Mouse (Mus musculus): ENCODE results near the gene Apoa2. TPM values are rescaled to one million over a fixed set of nuclear protein-coding genes. Genes with fewer than 3 reads are reported as not detected.
"Not testable (repeated sequence)": the region's sequence is repeated elsewhere in the genome, so short reads cannot be mapped to it uniquely, and the experiment has no call there.

The Apoa2 gene
- total RNA-seq, 2 experiments from 2014 or later: 2.2 to 3.1 TPM

DNA sequence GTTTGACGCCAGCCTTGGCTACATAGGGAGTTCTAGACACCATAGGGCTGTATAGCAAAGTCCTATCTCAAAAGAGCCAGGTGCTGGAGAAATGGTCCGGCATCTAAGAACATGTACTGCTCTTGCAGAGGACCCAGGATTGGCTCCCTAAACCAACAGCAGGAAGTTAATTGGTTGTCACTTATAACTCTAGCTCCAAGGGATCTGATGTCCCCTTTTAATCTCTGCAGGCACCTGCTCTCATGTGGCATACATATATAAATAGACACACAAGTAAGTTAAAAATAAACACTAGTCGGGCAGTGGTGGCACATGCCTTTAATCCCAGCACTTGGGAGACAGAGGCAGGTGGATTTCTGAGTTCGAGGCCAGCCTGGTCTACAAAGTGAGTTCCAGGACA is 10.9 kb downstream of the Apoa2 start:
- no peak for DNase-seq (ENCODE audit: low spot score in 2 of 2)

DNA sequence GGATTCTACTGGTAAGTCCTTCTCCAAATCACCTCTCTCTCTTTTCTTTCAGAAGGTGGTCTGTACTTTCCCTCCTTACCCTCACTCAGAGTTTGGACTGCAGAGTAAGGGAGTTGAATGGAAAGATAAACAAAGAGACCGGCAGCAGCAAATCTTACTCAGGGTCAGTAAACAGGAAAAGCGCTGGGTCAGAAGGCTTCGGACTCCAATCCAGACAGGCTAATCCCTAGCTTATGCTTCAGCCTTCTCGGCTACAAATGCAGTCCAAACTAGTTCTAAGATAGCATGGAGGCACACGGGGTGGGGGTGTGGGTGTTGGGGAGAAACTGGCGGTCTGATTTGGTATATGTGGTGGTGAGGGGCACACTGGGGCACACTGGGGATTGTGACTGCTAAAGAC is 12.6 kb downstream of the Apoa2 start:
- DNase-seq (ENCODE audit: low spot score in 2 of 2): no peak

DNA sequence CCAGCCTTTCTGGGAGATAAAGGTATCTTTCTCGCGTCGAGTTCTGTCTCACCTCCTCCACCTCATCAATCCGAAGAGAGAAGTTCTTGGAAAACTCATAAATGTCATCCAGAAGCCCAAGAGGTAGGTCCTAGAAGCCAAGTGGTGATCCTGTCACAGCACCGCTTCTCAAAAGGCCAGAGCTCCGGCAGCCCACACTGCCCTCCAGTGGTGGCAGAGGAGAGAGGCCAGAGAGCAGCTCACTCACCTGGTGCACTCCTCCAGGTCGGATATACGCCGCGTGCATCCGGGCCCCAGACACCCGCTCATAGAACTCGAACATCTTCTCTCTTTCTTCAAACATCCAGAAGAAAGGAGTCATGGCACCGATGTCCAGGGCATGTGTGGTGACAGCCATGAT is 13.6 kb downstream of the Apoa2 start:
- DNase-seq (ENCODE audit: low spot score in 2 of 2): no peak

DNA sequence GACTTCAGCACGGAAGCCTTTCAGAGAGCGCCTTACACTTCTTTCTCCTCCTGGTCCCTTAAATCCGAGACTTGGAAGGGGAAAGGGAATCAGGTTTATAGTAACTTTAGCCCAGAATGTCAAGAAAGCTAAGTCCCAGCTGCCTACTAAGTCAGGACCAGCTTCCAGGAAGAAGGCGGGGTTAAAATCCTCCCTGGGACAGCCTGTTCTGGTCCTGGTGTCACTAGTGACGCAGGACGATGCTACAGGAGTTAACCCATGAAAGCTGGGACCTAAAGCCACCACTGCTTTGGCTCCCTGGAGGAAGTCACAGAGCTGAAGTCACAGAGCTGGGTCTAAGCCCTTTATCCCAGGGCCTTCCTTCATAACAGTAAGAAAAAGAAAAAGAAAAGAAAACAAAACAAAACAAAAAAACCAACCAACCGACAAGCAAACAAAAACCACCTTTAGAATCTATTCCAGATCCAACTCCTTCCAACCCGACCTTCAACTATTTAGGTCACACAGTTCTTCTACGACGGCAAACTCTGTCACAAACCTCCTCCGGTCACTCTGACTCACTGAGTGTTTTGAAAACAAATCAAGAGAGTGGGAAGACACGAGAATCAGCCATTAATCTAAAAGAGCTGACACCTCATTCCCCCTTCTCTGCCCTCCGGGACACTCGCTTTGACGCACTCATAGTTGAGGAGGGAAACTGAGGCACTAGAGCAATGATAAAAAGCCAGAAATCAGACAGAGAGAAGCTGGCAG is 15.3 kb downstream of the Apoa2 start:
- DNase-seq (ENCODE audit: low spot score in 2 of 2): no peak

DNA sequence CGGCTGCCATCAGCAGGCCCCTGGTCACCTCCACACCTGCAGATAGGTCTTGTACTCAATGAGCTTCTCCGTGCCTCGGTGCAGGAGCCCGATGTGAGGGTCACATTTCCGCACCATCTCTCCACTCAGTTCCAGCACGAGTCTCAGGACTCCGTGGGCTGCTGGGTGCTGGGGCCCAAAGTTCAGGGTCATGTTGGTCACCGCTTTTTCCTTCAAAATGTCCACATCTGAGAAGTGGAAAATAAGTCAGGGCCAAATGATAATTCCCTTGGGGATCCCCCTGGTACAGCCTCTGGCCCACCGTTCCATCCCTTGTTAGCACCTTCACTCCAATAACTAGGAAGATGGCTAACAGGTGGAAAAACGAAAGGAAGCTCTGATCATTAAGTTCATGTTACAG is 16.1 kb downstream of the Apoa2 start:
- no peak for DNase-seq (ENCODE audit: low spot score in 2 of 2)

DNA sequence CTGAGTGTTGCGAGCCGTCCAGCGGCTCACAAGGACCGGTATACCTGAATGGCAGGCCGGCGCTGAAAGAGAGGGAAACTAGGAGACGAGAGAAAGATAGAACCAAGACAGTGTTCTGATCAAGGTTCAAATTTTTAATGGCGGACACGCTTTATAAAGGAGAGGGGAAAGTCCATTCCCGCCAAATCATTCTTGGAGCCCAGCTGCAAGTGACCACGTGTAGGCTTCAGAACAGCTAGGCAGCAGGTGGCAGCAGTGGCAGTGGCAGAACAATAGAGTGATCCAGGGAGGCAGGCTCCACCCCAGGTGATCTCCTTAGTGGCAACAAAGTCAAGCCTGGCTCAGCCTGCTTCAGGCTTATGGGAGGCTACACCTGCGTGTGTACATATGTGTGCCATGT is 17.1 kb downstream of the Apoa2 start:
- DNase-seq (ENCODE audit: low spot score in 2 of 2): not testable (repeated sequence)

DNA sequence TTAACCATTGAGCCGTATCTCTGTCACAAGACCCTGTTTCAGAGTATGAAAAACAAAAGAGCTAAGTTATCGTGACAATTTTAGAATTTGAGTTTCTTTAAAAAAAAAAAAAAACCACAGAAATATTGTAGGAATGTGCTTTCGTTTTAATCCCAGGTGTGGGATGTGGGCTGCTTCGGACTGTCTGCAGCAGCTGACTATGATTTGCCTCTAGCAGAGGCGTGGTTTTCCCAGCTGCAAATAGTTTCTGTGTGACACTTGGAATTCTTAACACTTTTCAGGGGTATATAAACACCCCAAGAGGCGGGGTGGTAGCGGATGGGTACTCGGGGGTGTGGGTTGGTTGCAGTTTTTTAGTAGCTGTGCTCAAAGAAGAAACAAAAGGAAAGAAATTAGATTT is 20.5 kb downstream of the Apoa2 start:
- no peak for DNase-seq (ENCODE audit: low spot score in 2 of 2)

DNA sequence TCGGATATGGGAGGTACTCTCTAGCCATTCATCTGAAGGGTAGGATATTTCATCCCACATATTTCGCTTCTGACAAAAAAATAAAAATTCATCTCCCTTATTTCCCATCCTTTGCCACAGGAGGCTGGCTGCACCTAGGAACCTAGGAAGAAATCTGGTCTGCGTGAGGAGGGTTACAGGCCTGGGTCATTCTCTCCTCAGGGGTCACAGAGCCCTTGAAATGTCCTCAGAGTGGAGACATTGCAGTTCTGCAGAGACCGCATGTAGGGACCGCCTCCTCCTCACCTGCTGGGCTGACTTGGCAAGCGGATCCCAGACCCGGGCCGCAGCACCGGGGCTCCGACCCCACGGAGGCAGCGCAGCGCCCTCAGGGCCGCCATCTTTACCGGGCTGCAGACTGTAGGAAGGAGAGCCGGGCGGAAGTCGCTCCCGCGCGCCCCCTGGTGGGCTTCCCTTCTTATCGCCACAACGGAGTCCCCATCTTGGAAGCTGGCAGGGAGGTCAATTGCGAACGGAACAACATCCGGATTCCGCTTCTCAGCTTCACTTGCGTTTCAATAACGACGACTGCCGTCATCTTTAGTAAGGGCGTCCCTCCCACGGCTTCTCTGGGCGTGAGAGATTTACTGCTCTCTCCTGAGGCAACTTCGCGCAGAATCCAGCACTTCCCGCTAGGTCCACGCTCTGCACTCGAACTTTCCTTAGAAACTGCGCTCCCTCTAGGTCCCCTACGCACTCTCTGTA is 22.0 kb downstream of the Apoa2 start:
- peak; percentile 98 to 99 for DNase-seq (ENCODE audit: low spot score in 2 of 2)

DNA sequence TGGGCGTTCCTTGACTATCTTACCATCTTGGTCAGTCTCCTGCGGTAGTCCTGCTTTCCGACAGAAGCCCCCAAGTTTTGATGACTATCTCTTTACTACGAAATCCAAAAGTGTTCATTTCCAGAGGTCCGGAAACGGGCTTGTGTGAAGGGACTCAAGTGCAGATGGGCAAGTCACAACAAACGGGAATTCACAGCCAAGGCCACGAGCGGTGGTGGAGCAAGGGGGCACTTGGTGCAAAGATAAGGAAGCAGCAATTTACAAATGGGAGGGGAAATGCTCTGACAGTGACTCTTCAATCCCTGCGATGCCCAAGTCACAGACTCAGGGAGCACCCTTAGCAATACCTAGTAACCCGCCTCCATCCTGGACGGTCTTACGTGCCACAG is 22.6 kb downstream of the Apoa2 start:
- DNase-seq (ENCODE audit: low spot score in 2 of 2): no peak

DNA sequence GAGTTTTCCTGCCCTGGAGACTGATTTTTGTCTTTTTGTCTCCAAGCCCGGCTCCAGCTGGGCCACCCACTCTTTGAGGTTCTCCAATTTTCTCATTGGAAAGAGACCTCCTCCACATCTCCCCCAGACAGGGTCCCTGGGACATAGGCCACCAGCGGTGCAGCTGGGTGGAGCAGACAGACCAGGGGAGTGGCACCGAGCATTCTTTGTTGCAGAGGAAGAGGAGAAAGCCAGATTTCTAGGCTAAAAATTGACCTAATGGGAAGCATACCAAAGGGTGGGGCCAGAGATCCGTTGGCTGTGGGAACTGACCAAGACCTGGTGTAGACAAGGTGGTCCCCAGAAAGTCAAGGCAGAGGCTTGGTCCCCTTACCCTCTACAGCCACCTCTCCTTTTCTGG is 23.1 kb downstream of the Apoa2 start:
- DNase-seq (ENCODE audit: low spot score in 2 of 2): no peak

DNA sequence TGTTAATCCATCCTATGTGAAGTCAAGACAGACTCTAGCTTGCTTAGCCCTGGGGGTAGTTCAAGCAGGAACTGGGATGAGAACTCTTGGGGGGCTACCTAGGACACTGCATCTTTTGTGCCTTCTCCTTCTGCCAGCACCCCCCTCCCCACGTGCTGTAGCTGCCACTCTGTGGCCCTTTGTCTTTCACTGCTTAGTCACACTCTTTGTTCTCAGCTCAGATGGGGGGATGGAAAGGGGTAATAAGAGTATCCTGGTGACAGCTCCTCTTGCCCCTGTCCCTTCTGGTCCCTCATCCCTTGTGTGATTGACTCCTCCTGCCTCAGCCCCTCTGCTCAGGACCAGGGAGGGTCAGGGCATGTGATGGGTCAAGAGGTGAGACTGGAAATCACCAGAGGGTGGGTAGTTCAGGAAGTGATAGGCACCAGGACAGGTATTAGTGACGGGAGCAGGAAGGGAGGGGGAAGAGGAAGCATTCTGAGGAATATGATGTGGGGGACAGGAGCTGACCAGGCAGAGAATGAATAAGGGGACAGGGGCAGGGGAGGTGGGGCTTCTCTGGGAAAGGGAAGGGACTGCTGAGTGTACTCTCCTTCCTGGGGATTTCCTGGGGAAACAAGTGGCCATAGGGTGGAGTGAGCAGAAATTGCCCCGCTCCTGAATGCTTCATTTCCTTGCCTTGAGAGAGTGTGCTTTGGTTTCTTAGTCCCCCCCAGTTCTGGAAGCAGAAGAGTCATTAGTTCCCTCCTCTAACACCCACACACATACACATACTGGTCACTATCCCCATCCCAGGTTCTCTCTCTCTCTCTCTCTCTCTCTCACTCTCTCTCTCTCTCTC is 23.8 kb downstream of the Apoa2 start:
- peak in 1 of 2 experiments; percentile 50 for DNase-seq (ENCODE audit: low spot score in 2 of 2)

DNA sequence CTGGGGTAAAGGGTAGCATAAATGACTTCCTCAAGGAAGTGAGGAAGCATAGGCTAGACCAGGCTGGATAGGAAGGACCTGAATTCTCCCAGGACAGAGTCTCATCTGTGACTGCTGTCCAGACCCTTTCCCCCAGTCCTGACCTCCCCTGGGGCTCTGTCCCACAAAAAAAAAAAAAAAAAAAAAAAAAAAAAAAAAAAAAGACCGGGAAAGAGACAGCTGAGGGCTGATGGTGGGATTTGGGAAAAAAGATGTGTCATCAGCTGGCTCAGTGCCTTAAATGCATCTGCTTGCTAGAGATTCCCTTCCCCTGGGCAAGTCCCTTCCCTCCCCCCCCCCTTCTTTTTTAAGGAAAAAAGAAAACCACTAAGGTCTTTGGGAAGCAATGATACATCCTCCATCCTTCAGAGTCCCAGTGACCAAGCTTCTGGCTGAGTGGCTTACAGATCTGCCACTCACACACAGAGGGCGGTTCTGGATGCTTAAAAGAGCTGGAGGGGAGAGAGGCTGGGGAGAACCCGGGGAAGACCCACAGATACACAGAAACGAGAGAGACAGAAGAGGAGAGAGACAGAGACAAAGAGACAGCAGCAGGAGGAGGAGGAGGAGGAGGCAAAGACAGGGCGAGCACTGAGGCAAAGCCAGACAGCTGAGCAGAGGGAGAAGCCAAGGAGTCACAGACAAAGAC is 25.2 kb downstream of the Apoa2 start, which contains the start of gene Adamts4:
Gene Adamts4, plus strand, starts transcription at position 509 of the 688 bp plus-strand sequence.
- peak in 1 of 2 experiments; percentile 58 for DNase-seq (ENCODE audit: low spot score in 2 of 2)

DNA sequence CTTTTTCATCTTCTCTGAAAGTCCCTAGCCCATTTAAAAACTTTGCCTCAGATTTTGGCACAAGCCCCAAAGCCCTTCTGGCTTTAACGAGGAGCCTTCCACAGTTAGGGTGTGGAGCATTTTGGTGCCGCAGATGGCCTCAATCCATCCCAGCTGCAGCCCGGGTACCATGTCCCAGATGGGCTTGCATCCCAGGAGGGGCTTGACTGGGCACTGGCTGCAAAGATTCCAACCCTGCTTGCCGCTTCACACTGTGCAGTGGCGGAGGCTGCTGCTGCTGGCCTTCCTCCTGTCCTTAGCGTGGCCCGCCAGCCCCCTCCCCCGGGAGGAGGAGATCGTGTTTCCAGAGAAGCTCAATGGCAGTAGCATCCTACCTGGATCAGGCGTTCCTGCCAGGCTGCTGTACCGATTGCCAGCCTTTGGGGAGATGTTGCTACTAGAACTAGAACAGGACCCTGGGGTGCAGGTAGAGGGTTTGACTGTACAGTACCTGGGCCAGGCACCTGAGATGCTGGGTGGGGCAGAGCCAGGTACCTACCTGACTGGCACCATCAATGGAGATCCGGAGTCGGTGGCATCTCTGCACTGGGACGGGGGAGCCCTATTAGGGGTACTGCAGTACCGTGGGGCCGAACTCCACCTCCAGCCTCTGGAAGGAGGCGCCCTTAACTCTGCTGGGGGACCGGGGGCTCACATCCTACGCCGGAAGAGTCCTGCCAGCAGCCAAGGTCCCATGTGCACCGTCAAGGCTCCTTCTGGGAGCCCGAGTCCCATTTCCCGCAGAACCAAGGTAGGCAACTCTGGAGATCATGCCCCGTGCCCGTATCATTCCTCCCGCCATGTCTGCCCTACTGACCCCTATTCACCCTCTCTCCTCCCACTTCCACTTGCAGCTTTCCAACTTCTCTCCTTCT is 26.1 kb downstream of the Apoa2 start, which contains the start of gene Ndufs2:
Gene Ndufs2, minus strand, starts transcription at position 709 of the 914 bp plus-strand sequence.
- peak in 1 of 2 experiments; percentile 50 for DNase-seq (ENCODE audit: low spot score in 2 of 2)

DNA sequence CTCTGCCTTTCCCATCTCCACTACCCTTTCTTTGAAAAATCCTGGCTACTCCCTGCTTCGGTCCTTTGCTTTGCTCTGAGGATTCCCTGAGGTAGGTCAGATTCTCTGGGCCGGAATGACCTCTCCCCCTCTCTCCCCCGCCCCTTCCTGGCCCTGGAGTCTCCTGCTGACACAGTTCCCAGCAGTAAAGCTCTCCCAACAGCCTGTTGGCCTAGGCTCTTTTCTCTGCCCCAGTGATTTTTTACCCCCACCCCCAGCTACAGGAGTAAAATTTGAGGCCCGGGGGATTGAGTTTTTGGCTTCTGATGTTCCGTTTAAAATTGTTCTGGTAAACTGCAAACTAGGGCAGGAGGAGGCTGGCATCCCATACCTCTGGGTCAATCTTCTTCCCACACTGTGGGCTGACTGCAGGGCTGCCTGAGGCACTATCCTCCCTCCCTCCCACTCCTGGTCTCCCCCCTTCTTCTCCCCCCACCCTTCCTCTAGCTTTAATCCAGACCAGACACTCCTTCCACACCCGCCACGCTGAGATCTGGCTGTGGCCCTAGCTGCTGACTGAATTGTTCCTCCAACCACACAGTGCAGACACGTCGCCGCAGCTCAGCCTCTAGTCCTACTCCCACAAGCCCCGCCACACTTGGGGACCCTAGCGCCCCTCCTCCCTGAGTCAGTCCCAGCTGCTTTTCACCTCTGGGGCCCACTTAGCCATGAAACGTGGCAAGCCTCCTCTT is 26.9 kb downstream of the Apoa2 start:
- DNase-seq (ENCODE audit: low spot score in 2 of 2): no peak

DNA sequence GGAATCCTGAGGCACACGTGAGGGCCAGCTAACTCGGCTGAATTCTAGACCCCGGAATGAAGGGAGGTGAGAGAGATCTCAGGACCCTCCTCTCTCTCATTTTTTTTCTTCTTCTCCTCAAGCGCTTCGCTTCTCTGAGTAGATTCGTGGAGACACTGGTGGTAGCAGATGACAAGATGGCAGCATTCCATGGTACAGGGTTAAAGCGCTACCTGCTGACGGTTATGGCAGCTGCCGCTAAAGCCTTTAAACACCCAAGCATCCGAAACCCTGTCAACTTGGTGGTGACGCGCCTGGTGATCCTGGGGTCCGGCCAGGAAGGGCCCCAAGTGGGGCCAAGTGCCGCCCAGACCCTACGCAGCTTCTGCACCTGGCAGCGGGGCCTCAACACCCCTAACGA is 27.6 kb downstream of the Apoa2 start:
- no peak for DNase-seq (ENCODE audit: low spot score in 2 of 2)

DNA sequence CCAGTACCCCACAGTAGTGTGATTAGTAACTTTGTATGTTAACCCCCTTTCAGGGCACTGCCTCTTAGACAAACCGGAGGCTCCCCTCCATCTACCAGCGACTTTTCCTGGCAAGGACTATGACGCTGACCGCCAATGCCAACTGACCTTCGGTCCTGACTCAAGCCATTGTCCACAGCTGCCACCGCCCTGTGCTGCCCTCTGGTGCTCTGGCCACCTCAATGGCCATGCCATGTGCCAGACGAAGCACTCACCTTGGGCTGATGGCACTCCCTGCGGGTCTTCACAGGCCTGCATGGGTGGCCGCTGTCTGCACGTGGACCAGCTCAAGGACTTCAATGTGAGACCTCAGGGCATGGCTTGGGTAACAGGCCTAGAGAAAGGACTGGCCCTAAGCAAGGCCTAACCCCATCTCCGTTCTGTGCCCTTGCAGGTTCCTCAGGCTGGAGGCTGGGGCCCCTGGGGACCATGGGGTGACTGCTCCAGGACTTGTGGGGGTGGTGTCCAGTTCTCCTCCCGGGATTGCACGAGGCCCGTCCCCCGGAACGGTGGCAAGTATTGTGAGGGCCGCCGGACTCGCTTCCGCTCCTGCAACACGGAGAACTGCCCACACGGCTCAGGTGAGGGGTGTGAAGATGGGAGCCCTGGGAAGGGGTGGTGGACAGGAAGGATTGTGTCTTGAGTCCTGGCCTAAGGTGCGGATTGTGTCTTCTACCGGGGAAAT is 31.4 kb downstream of the Apoa2 start:
- no peak for DNase-seq (ENCODE audit: low spot score in 2 of 2)

DNA sequence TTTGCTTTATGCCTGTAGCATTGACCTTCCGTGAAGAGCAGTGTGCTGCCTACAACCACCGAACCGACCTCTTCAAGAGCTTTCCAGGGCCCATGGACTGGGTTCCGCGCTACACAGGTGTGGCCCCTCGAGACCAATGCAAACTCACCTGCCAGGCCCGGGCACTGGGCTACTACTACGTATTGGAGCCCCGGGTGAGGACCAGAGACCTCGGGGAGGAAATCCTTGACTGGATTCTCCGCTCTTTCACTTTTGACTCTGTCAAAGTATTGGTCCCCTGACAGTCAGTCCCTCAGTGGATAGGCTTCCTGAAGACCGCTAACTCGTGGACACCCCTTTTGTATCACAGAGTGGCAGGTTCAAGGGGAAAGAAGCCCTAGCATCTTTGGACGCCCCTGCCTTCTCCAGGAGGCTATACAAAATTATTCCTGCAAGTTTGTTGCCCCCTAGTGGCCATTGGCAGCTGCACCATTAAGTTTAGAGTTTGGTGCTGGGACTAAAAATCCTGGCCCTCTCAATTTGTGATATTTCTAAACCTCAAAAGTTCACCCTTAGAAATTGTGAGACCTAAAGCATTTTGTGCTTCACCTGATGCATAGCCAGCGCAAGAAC is 32.2 kb downstream of the Apoa2 start:
- peak; percentile 51 to 76 for DNase-seq (ENCODE audit: low spot score in 2 of 2)

DNA sequence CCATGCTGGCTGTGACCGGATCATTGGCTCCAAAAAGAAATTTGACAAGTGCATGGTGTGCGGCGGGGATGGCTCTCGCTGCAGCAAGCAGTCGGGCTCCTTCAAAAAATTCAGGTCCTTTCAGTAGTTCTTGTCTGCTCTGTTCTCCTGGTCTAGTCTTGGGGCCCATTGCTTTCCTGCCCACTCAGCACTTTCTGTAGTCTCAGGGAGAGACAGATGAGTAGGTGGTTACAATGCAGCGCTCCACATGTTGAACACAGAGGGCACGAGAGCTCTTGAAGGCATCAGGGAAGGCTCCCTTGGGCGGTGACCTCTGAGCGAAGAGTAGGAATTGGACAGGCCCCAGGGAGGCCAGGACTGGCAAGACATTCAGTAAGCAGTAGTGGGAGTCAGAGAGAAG is 32.9 kb downstream of the Apoa2 start:
- DNase-seq (ENCODE audit: low spot score in 2 of 2): no peak
